Mouse (Mus musculus) c-Kit-negative CD71-positive TER-119-positive erythroid progenitor cells, embryonic 14.5 days (primary cell): Measurements from ENCODE around the gene Ermap.

ENCODE experiments used
- DNase-seq: peaks from one replicate; pipeline ENCODE4 v3.0.0-alpha.2; 2013; ENCODE audit warnings: low read depth, low spot score

Gene Ermap

DNA sequence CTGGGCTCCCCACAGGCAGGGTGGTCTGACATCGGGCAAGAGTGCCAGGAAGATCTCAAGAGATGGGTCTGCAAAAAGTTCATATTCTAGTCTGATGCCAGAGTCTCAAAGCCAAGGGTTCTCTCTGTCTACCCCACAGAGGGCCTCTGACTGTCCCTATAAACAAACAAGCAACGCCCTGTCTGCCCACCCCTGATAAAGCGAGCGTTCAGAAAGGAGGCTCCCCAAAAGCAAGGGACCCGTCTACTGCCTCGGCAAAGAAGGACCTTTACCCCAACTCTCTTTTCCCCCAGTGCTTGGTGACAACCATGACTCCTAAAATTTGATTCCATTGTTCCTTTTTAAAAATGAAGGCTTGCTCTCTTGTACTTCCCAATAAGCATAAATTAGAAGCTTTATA, at the start of gene Ermap:
Gene Ermap, minus strand, starts transcription at position 148 of the 400 bp plus-strand sequence.
- DNase-seq: peak; percentile 83

DNA sequence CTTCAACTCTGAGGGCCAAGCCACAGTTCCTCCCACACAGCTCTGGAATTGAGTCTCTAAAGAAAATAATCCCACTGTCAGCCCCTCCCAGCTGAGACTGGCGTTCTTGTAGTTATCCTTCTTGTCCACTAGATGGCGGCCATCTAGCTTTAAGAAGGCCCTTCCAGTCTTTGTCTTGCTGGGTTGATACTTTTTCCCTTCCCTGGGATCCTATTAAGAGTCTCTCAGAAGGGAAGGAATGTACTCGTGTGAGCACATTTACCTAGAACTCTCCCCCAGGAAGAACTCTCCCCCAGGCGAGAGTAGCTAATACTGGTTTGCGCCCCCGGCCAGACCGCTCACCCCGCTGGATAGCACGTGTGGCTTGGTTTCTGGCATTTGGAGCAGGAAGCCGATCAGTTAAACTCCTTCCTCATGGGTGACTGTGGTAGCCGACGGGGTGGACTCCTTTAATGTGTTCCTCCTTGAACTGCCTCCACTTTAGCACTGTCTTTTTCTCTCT, 49.4 kb upstream of the Ermap start:
- DNase-seq: peak; percentile 67

DNA sequence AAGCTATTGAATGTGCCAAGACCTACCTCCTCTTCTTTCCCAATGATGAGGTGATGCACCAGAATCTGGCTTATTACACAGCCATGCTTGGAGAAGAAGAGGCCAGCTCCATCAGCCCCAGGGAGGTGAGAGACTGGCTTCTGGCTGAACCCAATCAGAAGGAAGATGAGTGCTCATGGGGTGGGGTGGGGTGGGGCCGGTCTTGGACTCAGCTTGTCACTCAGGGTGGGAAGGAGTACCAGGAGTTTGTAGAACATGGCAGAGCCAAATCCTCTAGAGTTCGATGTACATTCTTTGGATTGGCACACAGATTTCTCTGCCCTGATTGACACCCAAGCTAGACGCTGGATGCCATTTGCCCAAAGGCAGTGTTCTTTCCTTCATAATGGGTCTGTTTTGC, 48.9 kb upstream of the Ermap start:
- no peak for DNase-seq

DNA sequence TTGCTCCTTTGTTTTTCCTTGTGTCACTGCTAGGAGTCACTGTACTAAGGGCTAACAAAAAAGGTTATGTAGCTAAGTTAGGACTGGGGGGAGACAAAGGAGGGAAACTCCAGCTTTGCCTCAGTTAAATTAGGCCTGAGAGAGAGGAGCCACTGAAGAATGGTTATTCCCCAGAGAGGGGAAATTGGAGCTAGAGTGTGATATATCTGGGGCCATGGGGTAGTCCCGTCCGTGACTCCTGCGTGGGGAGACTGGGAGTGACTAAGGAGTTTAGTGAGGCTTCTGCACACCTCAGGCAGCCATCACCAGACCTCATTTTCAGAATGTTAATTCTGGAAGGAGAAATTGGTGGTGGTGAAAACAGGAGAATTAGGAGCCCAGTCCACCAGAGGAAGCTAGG, 44.5 kb upstream of the Ermap start:
- no peak for DNase-seq

DNA sequence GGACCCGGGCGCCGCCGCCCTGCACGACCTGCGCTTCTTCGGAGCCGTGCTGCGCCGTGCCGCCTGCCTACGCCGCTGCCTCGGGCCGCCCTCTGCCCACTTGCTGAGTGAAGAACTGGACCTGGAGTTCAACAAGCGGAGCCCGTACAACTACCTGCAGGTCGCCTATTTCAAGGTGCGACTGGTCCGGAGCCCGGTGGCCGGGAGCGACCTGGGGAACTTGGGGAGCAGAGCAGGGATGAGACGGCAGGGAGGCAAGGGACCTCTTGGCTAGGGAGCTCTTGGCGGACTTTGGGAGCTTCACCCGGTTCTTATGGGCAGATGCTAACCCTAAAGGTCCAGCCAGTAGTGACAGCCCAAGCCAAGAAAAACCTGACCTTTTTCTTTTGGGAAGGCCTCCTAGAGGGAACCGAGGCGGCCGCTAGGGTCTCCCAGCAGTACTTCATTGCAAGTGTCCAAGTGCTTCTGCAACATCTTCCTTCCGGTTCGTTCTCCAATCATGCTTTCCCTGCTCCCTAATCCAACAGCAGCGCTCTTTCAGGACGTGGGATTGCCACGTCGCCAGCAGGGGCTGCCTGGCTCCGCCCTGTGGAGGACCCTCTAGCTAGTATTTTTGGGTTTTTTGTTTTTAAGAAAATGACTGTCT, 43.6 kb upstream of the Ermap start:
- DNase-seq: no peak

DNA sequence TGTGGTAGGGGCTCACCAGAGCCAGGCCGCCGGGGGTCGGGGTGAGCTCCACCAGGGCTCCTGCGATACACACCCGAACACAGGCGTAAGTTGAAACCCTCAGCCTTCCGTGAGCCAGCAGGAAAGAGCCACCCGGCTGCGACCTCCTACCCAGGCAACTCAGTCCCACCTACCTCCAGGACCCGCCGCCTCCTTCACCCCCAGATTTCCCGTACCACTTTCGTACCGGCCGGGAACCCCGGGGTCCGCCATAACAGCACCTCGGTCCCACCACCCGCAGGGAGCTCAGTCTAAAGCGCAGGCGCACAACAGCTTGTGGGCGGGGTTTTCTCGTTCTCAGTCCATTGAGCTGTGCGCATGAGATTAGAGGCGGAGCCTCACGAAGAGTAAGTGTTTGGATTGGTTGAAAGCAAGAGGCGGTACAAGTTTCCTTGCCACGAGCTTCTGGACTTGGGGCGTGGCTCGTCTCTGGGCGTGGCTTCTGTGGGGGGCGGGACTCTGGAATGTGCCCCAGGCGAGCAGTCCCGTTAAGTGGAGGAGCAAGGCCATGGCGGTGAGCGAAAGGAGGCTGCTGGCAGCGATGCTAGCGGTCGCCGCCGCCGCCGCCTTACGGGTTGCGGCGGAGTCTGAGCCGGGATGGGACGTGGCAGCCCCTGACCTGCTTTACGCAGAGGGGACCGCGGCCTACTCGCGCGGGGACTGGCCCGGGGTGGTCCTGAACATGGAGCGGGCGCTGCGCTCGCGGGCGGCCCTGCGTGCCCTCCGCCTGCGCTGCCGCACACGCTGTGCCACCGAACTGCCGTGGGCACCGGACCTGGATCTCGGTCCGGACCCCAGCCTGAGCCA, 42.8 kb upstream of the Ermap start, which contains the start of the genes AU022252 and P3h1:
Gene AU022252, minus strand, starts transcription at position 303 of the 846 bp plus-strand sequence.
Gene P3h1, plus strand, starts transcription at position 506 of the 846 bp plus-strand sequence.
- peak; percentile 99 for DNase-seq

DNA sequence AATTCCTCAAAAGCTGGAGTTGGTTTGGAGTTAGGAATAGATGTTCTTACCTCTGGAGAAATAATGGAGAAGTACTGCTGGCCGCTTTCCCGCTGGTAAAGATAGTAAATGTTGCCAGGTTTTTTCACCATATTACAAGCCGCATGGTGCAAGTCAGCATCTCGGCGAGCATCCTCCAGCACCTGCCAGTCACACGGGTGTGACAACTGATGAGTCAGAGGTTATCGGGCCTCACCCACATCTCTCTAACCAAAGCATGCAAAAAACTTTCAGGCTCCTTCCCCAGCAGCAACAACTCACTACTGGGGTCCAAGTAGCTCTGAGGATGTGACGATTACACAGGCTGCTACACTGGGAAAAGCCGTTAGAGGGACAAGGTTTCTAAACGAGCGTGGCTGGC, 36.9 kb upstream of the Ermap start:
- DNase-seq: peak; percentile 56

DNA sequence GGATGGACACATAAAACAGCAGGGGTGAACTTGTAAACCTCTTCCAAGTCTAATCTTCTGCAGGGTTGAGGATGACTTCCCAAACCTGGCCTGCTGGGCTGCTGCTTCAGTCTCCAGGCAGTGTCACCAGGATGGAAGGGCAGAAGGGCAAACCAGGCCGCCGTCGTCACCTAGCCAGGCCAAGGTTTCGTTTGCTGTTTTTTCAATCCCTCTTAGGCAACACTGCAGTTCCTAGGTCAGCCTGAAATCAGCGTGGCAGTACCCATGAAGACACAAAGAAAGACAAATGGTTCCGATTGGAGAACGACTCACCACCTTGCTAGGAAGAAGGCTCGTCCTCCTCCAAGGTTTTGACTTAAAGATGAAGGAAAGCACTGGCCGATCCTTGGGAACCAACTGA, 35.9 kb upstream of the Ermap start:
- DNase-seq: no peak

DNA sequence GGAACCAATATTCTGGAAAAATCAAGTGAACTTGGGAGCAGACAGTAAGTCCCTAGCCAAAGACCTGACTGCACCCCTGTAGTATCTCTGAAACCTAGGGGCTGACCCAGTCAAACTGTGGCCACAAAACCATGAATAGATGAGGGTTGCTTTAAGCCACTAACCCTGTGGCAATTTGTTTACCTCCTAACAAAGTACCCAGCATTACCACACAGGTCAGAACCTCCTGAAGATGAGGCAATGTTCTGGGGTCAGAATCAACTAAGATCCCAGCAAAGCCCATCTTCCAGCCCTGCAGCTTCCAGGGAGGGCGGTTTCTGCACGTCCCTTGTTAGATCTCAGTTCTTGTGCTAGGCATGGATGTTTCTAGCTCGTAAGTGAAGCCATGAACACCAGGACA, 34.7 kb upstream of the Ermap start:
- DNase-seq: no peak

DNA sequence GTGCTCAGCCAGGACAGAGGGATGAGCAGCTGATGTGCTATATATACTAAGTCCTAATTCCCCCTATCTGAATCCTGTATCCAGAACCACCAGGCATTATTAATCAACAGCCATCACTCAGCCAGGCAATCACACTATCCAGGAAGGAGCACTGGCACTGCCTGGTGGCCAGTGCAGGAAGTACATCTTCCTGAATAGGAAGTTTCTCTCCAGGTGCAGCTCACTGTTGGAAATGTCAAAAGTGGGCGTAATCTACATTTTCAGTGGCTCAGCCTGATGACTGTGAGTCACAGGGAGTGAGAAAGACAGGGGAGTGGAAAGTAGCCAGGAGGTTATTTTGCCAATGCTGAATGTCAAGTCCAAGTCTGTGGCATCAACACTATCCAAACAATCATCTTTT, 33.9 kb upstream of the Ermap start:
- peak; percentile 64 for DNase-seq

DNA sequence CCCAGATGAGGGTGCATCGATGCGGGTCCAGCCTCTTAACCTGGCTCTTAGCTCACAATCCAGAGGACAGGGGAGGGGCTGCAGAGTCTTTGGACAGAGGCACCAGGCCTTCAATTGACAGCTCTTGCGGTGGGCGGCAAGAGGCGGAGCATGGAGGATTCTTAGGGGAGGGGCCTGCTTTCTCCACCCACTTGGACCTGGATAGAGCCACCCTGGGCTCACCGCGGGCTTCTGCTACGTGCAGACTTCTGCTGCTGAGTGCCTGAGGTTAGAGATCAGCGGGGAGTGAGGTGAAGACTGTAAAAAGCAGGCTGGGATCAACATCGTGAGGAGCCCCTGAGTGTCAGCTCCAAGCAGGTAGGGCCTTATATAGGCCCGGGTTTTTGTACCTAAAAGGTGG, 28.4 kb upstream of the Ermap start, which contains the start of gene Tmem269:
Gene Tmem269, minus strand, starts transcription at position 49 of the 400 bp plus-strand sequence.
- no peak for DNase-seq

DNA sequence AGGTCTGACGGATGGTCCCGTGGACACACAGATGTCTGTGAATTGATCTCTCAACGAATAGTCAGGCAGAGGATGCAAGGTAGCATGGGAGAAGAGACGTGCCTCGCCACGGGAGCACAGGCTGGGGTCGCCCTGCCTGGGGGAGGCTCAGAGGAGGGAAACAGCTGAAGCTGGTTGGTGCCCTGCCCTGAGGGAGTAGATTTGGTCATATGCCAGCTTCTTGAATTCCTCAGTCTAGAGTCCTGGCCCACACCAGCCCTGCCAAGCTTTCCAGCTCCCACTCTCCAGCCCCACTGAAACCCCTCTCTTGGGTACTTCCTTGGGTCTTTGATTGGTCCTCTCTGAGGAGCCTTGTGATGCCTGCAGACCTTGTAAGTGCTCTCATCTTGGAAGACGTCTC, 26.9 kb upstream of the Ermap start:
- no peak for DNase-seq

DNA sequence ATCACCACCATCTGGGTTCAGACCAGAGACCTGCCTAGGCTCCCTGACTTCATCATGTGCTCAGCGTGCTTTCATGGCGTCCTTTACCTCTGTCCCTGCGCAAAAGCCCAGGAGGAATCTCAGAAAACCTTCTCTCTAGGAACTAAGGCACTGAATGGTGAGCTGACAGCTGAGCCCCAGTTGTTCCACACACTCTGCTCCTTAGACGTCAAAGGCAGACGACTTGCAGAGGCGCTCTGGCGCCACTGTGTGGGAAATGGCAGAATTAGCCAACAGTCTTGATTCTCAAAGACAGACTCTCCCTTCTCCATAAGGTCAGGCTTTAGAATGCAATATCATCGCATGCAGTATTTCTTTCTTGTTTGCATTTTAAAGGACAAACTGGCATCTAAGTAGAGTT, 14.9 kb upstream of the Ermap start:
- no peak for DNase-seq

DNA sequence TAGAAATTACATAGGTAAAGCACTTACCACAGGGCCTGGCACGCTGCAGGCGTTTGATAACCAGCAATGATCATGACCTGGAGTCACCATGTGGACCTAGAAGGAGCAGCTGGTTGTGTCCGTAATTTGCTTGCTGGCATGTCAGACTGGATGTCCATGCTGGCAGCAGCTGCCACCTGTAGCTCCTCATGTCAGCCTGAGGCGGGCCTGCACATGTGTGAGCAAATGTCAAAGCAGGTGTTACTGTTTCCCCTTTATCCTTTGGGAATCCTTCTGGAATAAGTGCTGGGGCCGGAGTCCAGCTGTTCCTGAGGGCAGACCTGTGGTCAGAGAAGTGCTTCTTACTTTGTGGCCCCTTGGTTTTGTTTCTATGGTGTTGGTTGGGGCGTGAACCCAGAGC, 8.3 kb upstream of the Ermap start:
- no peak for DNase-seq

DNA sequence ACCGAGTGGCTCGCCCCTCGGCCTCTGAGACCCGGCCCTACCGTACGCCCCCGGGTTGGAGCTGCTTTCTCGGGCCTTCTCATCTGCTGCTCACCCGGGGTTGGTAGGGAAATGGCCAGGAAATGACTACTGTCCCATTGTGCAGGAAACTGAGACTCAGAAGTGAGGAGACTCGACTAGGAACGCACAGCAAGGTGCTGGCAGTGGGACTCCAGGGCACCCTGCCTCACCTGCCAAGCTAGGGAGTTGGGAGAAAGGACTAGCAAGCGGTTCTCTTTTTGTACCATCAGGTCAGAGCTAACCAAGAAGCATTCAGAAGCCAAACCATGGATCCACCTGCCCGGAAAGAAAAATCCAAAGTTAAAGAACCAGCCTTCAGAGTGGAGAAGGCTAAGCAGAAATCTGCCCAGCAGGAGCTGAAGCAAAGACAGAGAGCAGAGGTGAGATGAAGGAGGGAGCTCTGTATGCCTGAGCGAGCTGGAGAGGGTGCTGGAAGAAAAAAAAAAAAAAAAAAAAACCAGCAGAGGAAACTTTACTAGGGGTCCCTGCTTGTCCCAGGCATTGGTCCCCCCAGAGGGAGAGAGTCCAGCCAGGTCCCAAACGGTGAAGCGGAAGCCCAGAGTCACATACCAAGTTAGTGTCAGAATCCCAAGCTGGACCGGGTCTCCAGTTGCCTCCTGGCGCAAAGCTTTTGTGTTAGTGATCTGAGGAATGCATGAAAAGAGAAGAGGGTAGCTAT, 5.9 kb upstream of the Ermap start:
- DNase-seq: no peak

DNA sequence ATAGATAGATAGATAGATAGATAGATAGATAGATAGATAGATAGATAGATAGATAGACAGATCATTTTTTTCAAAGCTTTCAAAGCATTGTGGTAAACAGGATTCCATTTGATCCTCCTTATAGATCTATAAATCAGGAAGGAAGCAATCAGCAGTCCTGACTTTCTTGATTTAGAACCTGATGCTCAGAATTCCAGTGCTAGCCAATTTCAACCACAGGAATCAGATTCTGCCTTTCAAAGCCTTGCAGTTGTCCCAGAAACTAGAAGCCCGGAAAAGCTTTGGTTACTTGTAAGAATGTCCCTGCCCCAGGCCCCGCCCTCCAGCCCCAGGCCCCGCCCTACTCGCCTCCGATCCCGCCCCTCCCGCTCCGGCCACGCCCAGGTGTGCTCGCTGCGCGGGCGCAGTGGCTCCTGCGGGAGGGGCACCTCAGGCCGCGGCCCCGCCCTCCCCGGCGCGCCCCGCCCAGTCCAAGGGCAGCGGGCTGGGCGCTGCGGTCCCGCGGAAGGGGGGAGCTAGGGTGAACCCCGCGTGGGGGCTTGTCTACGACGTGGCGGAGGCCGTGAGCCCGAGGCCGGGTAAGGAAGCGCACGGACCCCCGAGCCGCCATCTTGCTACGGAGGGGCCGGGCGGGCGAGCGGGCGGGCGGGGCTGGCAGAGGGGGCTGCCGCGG, 5.2 kb upstream of the Ermap start, which contains the start of gene Svbp:
Gene Svbp, plus strand, starts transcription at position 398 of the 673 bp plus-strand sequence.
- DNase-seq: peak; percentile 85

DNA sequence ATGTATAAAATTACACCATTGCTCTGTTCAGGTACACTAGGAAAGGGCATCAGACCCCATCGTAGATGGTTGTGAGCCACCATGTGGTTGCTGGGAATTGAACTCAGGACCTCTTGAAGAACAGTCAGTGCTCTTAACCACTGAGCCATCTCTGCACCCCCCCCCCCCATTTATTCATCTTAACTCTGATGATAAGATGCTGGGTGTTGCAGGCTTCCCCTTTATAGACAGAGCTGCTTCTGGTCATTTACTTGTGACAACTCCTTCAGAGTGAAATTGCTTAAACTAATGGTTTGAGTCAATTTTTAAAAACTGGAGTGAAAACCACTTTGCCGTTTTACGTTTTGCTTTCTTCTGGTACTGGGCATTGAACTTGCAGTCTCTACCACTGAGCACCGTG, 2.9 kb upstream of the Ermap start:
- no peak for DNase-seq

DNA sequence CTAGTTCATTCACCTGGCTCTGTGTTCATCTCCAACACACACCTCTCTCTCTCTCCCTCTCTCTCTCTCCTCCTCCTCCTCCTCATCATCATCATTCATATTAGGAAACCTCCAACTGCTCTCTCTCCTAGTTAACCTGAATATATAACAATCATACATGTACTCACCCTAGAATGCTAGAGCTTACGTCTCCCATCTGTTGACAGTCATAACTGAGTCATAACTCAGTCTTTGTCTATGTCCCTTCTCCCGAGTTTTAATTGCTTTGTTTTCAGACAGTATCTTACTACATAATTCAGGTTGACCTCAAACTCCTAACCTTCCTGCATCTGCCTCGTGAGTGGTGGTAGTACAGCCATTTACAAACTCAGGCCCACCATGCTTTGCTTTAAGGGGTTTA, 1.5 kb upstream of the Ermap start:
- DNase-seq: no peak

DNA sequence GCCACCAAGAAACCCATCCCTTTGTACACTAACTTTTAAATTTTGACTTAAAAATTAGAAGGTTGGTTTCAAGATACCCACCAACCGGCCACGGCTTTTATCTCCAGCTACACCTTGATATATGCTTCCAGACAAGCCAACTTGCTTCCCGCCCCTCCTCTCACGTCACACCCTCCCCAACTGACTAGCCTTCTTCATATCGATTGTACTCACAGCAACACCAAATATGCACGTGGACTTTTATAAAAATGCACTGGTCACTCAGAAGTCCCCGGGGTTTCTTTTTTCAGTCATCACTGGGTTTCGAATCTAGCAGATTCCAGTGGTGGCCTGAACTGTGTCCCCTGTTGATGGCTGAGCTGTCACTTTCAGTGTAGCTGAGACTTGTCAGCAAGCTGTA, 807 bp upstream of the Ermap start:
- DNase-seq: peak; percentile 82

DNA sequence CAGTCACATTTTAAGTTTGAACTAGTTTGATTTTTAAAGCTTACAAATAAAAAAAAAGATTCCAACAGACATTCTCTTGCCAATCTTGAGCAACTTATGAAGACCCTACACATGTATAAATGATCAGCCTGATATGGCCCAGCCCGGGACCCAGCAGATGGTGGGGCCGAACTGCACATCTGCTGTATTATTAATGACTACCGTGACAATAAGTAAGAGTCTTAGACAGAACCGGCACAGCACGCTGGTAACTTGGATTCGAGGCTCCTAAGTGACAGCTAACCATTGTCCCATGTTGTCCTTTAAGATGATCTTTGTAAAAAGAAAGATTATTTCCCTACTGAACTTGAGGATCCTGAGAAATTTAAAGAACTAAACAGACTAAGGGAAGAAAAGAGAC, 419 bp downstream of the Ermap start:
- DNase-seq: no peak

DNA sequence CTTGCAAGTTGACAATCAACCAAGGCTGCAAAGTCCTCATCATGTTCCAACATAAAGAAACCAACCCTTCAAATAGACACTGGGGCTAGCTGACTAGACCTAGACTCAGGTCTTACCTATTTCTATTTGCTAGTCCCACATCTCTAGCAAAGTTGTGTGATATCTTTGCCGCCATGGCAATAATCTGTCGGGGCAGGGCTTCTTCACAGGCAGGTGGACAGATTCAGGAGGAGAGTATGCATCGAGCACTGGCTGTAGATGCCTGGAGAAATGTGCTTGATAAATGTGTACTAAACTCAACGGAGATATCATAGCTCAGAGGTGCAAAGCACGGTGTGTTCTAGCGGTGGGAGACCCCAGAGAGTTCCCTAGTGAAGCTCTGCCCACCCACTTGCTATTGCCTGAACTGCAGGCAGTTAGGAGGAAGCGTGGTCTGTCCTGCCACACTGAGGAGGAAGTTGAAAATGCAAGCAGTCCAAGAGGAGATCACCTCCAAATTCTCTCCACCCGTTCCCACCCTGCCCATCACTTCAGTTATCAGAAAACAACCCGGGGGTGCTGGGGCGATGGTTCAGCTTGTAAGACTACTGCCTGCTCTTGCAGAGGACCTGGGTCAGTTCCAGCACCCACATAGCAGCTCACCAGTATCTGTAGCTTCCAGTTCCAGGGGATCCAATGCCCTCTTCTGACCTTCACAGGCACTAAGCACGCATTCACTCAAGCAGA, 1.6 kb downstream of the Ermap start:
- no peak for DNase-seq
